Mouse (Mus musculus) forebrain, embryonic 14.5 days (tissue): ENCODE measurements around the gene Rufy3. TPM values are rescaled to one million over a fixed set of nuclear protein-coding genes. Genes with fewer than 3 reads are reported as not detected.

Source experiments
- ATAC-seq: fragments of 200-750 bp; cut with Nextera tagmentation; 2 replicates; pipeline ENCODE4 v1.8.0; 2017; ENCODE audit warnings: mild to moderate bottlenecking, moderate library complexity
- DNase-seq: peaks from one replicate; pipeline ENCODE4 v3.0.0-alpha.2; 2015; ENCODE audit warnings: low spot score
- H3K27ac ChIP-seq: fragments of 300-500 bp; sonication (generic); 2 replicates; pipeline ENCODE4 v1.5.1; 2014; ENCODE audit warnings: low read depth, mild to moderate bottlenecking, control low read depth, low read length, moderate library complexity
- H3K27me3 ChIP-seq: fragments of 300-500 bp; sonication (generic); replicated peaks from 2 replicates; pipeline ENCODE4 v1.6.1; 2014; ENCODE audit warnings: low read length, control low read depth, mixed read lengths; ENCODE audit not compliant: control insufficient read depth, insufficient read depth
- H3K36me3 ChIP-seq: fragments of 300-500 bp; sonication (generic); 2 replicates; pipeline ENCODE4 v1.6.1; 2014; ENCODE audit warnings: low read length, control low read depth; ENCODE audit not compliant: control insufficient read depth, insufficient read depth
- H3K4me1 ChIP-seq: fragments of 300-500 bp; sonication (generic); 2 replicates; pipeline ENCODE4 v1.6.1; 2014; ENCODE audit warnings: antibody characterized with exemption, low read length, control low read depth; ENCODE audit not compliant: control insufficient read depth, insufficient read depth
- H3K4me2 ChIP-seq: fragments of 300-500 bp; sonication (generic); 2 replicates; pipeline ENCODE4 v1.6.1; 2014; ENCODE audit warnings: mild to moderate bottlenecking, control low read depth, low read length
- H3K4me3 ChIP-seq: fragments of 300-500 bp; sonication (generic); 2 replicates; pipeline ENCODE4 v1.5.1; 2014; ENCODE audit warnings: low read depth, low read length, control low read depth
- H3K9ac ChIP-seq: fragments of 300-500 bp; sonication (generic); 2 replicates; pipeline ENCODE4 v1.6.1; 2014; ENCODE audit warnings: mild to moderate bottlenecking, low read length, control low read depth, moderate library complexity
- H3K9me3 ChIP-seq: fragments of 300-500 bp; sonication (generic); replicated peaks from 2 replicates; pipeline ENCODE4 v1.6.1; 2016; ENCODE audit warnings: low read length, control low read depth, mixed read lengths; ENCODE audit not compliant: control insufficient read depth
- WGBS: fragments of 180-500 bp; shearing (Covaris S2); extraction: QIAGEN DNeasy Blood & Tissue Kit; methylation state at CpG from one replicate; pipeline ENCODE4 v1.1.7; 2014; 5-methylcytosine and 5-hydroxymethylcytosine counted together
- polyA plus RNA-seq: library from polyadenylated mRNA; unstranded; fragments of >200 nt; fragmentation: Nextera tagmentation; extraction: Ambion mirVana; gene quantifications from 2 replicates; pipeline ENCODE4 v1.2.1, GENCODE M21; 2014

Rufy3 gene
- polyA plus RNA-seq, 1 experiment from 2014 or later: 155 TPM

DNA sequence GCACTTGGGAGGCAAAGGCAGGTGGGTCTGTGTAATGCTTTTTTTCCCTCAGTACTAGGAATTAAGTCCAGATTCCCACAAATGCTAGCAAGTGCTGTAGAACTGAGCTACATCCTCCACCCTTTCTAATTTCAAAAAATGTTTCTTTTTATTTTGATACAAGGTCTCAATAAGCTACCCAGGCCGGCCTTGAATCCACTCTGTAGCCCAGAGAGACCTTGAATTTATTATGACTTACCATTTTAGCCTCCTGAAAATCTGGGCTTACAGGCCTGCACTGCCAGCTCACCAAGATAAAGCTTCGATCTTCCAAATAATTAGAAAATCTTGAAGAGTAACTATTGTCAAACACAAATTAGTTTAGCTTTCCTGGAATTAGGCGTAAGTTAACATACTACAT, 39.2 kb downstream of the Rufy3 start:
- H3K4me2 ChIP-seq: no peak overlapping the region
- no peak for ATAC-seq
- peaks cover 5% of the 10 kb centered on the region; the same call in 1 of the 2 replicates for H3K36me3 ChIP-seq
- H3K27ac ChIP-seq: no peak overlapping the region
- no peak overlapping the region for H3K4me3 ChIP-seq
- no peak for DNase-seq
- H3K4me1 ChIP-seq: no peaks in the 10 kb centered on the region
- 99% methylated on average over 3 of the region's 3 CpGs for WGBS
- H3K9ac ChIP-seq: no peak overlapping the region
- no peaks in the 10 kb centered on the region for H3K9me3 ChIP-seq
- H3K27me3 ChIP-seq: no peaks in the 10 kb centered on the region

DNA sequence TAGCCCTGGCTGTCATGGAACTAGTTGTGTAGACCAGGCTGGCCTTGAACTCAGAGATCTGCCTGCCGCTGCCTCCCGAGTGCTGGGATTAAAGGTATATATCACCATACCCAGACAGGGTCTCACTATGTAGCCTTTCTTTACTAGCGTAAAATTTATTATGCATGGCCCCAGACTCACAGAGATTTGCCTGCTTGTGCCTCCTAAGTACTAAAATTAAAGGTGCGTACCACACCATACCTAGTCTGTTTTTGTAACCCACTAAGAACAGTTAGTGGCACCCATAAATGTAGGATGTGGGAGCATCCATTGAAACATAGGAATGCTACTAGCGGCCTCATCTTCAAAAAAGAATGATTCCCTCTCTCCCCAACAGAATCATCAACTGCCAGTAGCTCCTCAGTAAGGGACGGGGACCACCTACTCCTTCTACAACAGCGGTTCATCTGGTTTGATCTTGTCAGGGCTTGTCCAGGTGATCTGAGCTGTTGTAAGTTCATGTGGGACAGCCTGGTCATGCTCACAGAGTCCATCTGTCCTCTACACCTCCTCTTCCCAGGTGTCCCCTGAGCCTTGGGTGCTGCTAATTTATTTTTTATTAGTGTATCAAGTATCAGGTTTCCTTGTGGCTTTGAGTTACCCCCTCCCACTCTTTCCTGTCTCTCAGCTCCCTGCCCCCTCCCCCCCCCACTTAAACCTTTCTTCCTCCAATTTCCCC, 40.0 kb downstream of the Rufy3 start:
- no peak for ATAC-seq
- no peak for DNase-seq
- no peaks in the 10 kb centered on the region for H3K4me1 ChIP-seq
- H3K4me3 ChIP-seq: no peak overlapping the region
- H3K36me3 ChIP-seq: peaks cover 4% of the 10 kb centered on the region; the same call in 1 of the 2 replicates
- no peak overlapping the region for H3K4me2 ChIP-seq
- H3K9ac ChIP-seq: no peak overlapping the region
- 94% methylated on average over 7 of the region's 7 CpGs for WGBS
- H3K27me3 ChIP-seq: no peaks in the 10 kb centered on the region
- no peak overlapping the region for H3K27ac ChIP-seq
- H3K9me3 ChIP-seq: no peaks in the 10 kb centered on the region

DNA sequence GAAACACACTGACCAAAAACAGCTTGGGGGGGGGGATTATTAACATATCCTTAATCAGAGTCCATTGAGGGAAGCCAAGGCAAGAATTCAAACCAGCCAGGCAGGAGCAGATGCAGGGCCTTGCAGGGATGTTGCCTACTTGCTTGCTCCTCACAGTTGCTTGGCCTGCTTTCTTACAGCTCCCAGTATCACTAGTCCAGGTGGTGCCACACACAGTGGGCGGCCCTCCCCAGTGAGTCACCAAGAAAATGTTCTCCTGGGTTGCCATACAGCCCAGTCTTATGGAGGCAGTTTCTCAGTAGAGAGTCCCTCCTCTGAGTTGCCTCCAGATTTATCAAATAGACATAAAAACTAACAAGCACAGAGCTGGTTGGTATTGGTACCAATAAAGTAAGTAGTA, 49.3 kb downstream of the Rufy3 start:
- H3K27ac ChIP-seq: no peak overlapping the region
- peaks cover 60% of the 10 kb centered on the region for H3K36me3 ChIP-seq
- H3K4me1 ChIP-seq: no peaks in the 10 kb centered on the region
- ATAC-seq (no peak), DNase-seq (no peak)
- no peaks in the 10 kb centered on the region for H3K27me3 ChIP-seq
- 91% methylated on average over 1 of the region's 1 CpGs for WGBS
- H3K9ac ChIP-seq: no peak overlapping the region
- no peak overlapping the region for H3K4me3 ChIP-seq
- H3K4me2 ChIP-seq: no peak overlapping the region
- H3K9me3 ChIP-seq: no peaks in the 10 kb centered on the region

DNA sequence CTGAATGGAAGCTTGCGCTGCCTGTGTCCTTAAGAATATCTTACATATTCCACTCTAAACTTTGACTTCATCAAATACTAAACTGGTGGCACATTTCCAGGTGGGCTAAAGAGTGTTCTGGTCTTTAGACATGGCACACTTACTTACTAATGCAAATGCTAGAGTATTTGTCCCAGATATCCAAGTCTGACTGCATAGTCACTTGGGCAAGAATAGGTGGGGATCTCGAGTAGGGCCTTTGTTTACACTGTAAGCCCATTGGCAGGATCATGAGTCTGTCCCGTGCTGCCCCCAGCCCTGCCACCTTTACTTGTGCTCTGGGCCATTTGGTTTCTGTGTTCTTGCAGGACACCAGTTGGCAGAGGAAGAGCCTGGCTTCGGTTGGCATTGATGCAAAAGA, 52.1 kb downstream of the Rufy3 start:
- no peak overlapping the region for H3K27ac ChIP-seq
- H3K36me3 ChIP-seq: peaks cover 75% of the 10 kb centered on the region
- H3K9ac ChIP-seq: no peak overlapping the region
- DNase-seq (no peak), ATAC-seq (no peak)
- no peaks in the 10 kb centered on the region for H3K9me3 ChIP-seq
- 88% methylated on average over 4 of the region's 4 CpGs for whole genome bisulfite sequencing
- H3K4me2 ChIP-seq: no peak overlapping the region
- no peaks in the 10 kb centered on the region for H3K27me3 ChIP-seq
- H3K4me1 ChIP-seq: no peaks in the 10 kb centered on the region
- no peak overlapping the region for H3K4me3 ChIP-seq

DNA sequence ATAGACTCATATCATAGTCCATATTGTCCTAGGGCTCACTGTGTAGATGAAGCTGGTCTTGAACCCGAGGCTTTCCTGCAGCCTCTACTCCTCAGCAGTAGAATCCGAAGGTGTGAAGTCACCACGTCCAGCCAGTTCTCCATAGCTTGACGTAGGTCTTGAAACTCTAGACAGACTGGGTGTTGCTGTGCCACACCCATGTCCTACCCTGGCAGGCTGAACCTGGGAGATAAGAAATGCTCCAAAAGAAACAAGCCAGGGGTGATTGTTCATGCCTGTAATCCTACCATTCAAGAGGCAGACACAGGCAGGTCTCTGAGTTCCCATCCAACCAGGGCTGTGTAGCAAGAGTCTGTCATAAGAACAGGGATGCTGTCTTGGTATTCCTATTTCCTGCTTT, 62.7 kb downstream of the Rufy3 start:
- 95% methylated on average over 4 of the region's 4 CpGs for WGBS
- H3K4me2 ChIP-seq: no peak overlapping the region
- H3K4me3 ChIP-seq: no peak overlapping the region
- H3K9me3 ChIP-seq: no peaks in the 10 kb centered on the region
- peaks cover 59% of the 10 kb centered on the region for H3K36me3 ChIP-seq
- H3K9ac ChIP-seq: no peak overlapping the region
- DNase-seq (no peak), ATAC-seq (no peak)
- H3K27ac ChIP-seq: no peak overlapping the region
- no peaks in the 10 kb centered on the region for H3K4me1 ChIP-seq
- no peaks in the 10 kb centered on the region for H3K27me3 ChIP-seq

DNA sequence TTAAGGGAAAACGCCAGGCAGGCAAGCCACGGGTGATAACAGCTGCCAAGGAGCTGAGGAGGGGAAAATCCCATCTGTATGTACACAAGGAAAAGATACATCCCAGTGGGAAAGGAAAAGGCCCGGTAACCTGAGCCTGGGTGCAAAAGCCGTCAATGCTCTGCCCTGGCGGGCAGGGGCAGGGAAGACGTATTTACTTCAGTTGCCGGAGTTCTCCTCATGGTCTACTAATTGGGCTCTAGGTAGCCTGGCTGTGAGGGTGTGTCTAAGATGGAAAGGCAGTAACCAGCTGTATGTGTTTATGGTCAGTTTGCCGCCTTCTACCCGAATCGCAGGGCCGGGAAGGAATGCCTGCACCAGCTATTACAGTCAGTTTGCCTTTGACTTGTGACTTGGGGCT, 64.3 kb downstream of the Rufy3 start:
- H3K27me3 ChIP-seq: no peaks in the 10 kb centered on the region
- H3K9ac ChIP-seq: no peak overlapping the region
- ATAC-seq (no peak), DNase-seq (no peak)
- no peaks in the 10 kb centered on the region for H3K4me1 ChIP-seq
- H3K4me3 ChIP-seq: no peak overlapping the region
- H3K27ac ChIP-seq: no peak overlapping the region
- no peak overlapping the region for H3K4me2 ChIP-seq
- 91% methylated on average over 11 of the region's 11 CpGs for WGBS
- H3K9me3 ChIP-seq: no peaks in the 10 kb centered on the region
- H3K36me3 ChIP-seq: peaks cover 73% of the 10 kb centered on the region

DNA sequence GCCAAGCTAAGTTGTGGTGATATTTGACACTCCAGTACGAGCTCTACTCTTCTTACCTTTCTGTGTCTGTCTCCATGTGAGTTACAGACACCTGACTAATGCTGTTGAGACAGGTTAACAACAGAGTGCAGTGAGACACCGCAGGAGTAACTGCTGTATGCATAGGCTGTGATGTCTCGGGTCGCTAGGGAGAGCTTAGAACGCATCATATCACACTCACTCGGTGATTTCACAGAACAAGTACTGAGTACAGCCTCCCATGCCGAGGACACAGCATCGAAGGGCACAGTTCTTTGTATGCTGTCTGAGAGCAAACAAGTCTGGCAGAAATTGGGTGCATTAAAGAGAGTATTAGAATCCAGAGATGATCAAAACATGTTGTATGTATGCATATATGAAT, 65.1 kb downstream of the Rufy3 start:
- Histone ChIP-seq H3K27ac (no peak overlapping the region), H3K27me3 (no peaks in the 10 kb centered on the region), H3K9me3 (no peaks in the 10 kb centered on the region), H3K36me3 (peaks cover 78% of the 10 kb centered on the region), H3K4me2 (no peak overlapping the region), H3K4me3 (no peak overlapping the region), H3K9ac (no peak overlapping the region), H3K4me1 (no peaks in the 10 kb centered on the region)
- WGBS: 93% methylated on average over 8 of the region's 8 CpGs
- DNase-seq (no peak), ATAC-seq (no peak)

DNA sequence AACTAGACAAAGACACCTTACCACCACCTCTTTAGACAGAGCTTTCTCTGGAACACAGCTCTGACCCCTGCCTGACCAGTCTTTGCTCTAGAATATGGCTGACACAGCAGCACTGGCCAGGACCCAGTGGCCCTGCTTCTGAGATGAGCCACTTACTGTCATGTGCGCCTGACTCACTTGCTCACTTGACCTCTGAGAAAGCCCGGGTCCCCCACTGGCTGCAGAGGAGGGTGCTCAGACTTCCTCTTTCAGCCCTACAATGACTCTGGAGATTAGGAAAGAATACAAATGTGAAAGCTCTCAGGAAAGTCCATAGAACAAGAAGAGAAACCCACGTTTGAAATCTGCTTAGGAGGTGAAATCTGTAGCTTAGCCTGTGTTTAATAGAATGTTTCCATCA, 66.0 kb downstream of the Rufy3 start:
- Histone ChIP-seq H3K9ac (no peak overlapping the region), H3K27me3 (no peaks in the 10 kb centered on the region), H3K4me3 (no peak overlapping the region), H3K4me2 (no peak overlapping the region), H3K4me1 (no peaks in the 10 kb centered on the region), H3K9me3 (no peaks in the 10 kb centered on the region), H3K36me3 (peaks cover 85% of the 10 kb centered on the region), H3K27ac (no peak overlapping the region)
- no peak for DNase-seq
- WGBS: 69% methylated on average over 3 of the region's 3 CpGs
- ATAC-seq: no peak

DNA sequence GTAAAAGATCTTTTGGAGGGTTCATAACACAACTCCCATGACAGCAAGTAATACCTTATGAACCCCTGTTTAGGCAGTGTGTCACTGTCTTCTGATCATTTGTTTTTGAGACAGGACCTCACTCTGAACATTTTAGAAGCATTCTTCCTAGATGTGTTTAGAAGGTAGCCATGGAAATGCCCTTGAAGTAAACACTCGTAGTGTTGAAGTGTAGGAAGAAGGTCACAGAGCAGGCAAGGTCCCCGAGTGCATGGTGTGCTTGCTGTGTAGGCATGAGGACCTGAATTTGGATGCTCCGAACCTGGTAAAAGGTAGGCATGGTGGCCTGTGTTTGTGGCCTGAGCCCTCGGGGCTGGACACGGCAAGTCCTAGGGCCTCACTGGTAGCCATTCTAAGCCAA, 66.7 kb downstream of the Rufy3 start:
- no peak overlapping the region for H3K4me2 ChIP-seq
- WGBS: 91% methylated on average over 5 of the region's 5 CpGs
- peaks cover 84% of the 10 kb centered on the region for H3K36me3 ChIP-seq
- DNase-seq (no peak), ATAC-seq (no peak)
- no peak overlapping the region for H3K27ac ChIP-seq
- H3K27me3 ChIP-seq: no peaks in the 10 kb centered on the region
- H3K4me1 ChIP-seq: no peaks in the 10 kb centered on the region
- H3K9me3 ChIP-seq: no peaks in the 10 kb centered on the region
- H3K4me3 ChIP-seq: no peak overlapping the region
- H3K9ac ChIP-seq: no peak overlapping the region
